In the genomic region with DNA sequence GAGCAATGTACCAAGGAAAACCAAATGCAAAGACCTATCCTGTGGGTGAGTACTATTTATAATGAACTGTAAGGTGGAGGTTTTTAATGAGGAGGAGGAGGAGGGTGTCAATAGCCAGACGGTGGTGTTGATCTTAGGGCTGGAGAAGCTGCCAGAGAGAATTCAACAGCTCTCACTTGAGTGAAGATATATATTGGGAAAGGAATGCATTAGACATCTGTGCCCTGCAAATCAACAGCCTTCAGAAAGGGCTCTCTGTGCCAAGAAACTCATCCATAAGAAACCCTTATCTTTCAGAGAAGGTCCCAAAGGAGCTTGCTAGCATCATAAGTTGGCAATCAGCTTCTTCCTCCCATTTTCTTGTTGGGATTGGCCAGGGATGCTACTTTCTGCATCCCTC, we compare ENCODE assay signal across 23 mouse cellular contexts. TPM values are rescaled to one million over a fixed set of nuclear protein-coding genes. Genes with fewer than 3 reads are reported as not detected.
"Had no signal": no experiment of that assay in that cellular context is flagged by ENCODE, and none has a peak within 500 bp of the region (broad histone marks: within the 10 kb centered on the region; RNA-seq: fewer than 3 reads in every experiment).

No protein-coding gene starts in this region.

- H3K4me2 ChIP-seq: kidney, embryonic 15.5 days; limb, embryonic 13.5 days; liver, embryonic 13.5 days; midbrain, embryonic 11.5 days; neural tube, embryonic 12.5 days; neural tube, embryonic 15.5 days; stomach, embryonic 15.5 days had no signal

- H3K4me3 ChIP-seq: kidney, embryonic 15.5 days; left cerebral cortex, adult 2 months; limb, embryonic 13.5 days; liver, embryonic 13.5 days; neural tube, embryonic 12.5 days; neural tube, embryonic 15.5 days; stomach, embryonic 15.5 days had no signal

- H3K9ac ChIP-seq: kidney, embryonic 15.5 days; limb, embryonic 13.5 days; liver, embryonic 13.5 days; neural tube, embryonic 12.5 days; neural tube, embryonic 15.5 days; stomach, embryonic 15.5 days had no signal

- H3K27me3 ChIP-seq: neural tube, embryonic 12.5 days; neural tube, embryonic 15.5 days had no signal

- H3K9me3 ChIP-seq: kidney, embryonic 15.5 days; limb, embryonic 13.5 days; liver, embryonic 13.5 days; neural tube, embryonic 12.5 days; neural tube, embryonic 15.5 days; stomach, embryonic 15.5 days had no signal

- H3K36me3 ChIP-seq: kidney, embryonic 15.5 days; limb, embryonic 13.5 days; liver, embryonic 13.5 days; neural tube, embryonic 12.5 days; neural tube, embryonic 15.5 days; stomach, embryonic 15.5 days had no signal

- H3K4me1 ChIP-seq: limb, embryonic 13.5 days; liver, embryonic 13.5 days; neural tube, embryonic 12.5 days; neural tube, embryonic 15.5 days; stomach, embryonic 15.5 days had no signal

- H3K27ac ChIP-seq: kidney, embryonic 15.5 days; left cerebral cortex, adult 2 months; limb, embryonic 13.5 days; liver, embryonic 13.5 days; neural tube, embryonic 12.5 days; neural tube, embryonic 15.5 days; stomach, embryonic 15.5 days had no signal

- DNase-seq: kidney, adult 8-10 months; kidney, postnatal 10 days; kidney, postnatal 36 days; layer of hippocampus, postnatal 36 days; left cerebral cortex, postnatal 4 days; liver, embryonic 13.5 days; lung, adult 2 months; lung, postnatal 14 days; lung, postnatal 4 days; midbrain, embryonic 14.5 days; right cerebral cortex, postnatal 25 days; spleen, adult 18-20 months; thymus, postnatal 25 days had no signal

RNA-seq across cellular contexts. Expression of gene Kcna6, which starts 5.4 kb away (rescaled TPM):
- total RNA-seq: liver, adult 2 months; megakaryocyte progenitor cell, adult 5-6 weeks; megakaryocyte-erythroid progenitor cell, adult 5-6 weeks had no signal
